Mouse (Mus musculus) B cell, adult 2 months (primary cell): ENCODE measurements around the gene Trpm4.
"Not testable (repeated sequence)": the region's sequence is repeated elsewhere in the genome, so short reads cannot be mapped to it uniquely, and the experiment has no call there.

Experiments used
- DNase-seq, 2 experiments: peaks; one replicate each; pipeline ENCODE4 v3.0.0; 2022

The Trpm4 gene

GRCm38 (mm10) chr7:45333431-45333982, at the start of gene Trpm4:
Gene Trpm4, minus strand, starts transcription at chr7:45333780.
- peak; percentile 92 to 93 for DNase-seq

DNA sequence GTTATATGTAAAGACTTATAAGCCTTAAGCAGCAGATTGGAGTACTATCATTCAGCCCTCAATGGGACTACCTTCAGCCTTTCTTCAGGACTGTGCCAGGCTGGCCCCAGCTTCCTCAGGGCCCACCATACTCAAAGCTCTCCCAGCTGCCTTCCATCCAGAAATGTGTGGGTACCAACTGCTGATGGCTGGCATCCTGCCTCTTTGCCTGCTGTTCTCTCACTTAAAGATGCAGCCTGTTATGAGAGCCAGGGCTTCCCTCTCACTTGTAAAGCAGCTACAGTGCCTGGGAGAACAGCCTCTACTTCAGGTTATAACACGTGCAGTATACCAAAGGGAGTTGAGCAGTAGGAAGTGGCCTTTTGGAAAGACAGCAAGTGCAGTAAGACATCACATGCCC, 42.5 kb upstream of the Trpm4 start:
- no peak for DNase-seq

- no peak for DNase-seq
These were observed 41.0 kb upstream of the Trpm4 start for GRCm38 (mm10) chr7:45374620-45375019.

GRCm38 (mm10) chr7:45372371-45372770, 38.8 kb upstream of the Trpm4 start:
- DNase-seq, result no peak

- DNase-seq, result peak; percentile 95 to 96
These were observed 37.1 kb upstream of the Trpm4 start, which contains the start of gene Lin7b for GRCm38 (mm10) chr7:45370475-45371311. Gene Lin7b, minus strand, starts transcription at chr7:45370583.

DNA sequence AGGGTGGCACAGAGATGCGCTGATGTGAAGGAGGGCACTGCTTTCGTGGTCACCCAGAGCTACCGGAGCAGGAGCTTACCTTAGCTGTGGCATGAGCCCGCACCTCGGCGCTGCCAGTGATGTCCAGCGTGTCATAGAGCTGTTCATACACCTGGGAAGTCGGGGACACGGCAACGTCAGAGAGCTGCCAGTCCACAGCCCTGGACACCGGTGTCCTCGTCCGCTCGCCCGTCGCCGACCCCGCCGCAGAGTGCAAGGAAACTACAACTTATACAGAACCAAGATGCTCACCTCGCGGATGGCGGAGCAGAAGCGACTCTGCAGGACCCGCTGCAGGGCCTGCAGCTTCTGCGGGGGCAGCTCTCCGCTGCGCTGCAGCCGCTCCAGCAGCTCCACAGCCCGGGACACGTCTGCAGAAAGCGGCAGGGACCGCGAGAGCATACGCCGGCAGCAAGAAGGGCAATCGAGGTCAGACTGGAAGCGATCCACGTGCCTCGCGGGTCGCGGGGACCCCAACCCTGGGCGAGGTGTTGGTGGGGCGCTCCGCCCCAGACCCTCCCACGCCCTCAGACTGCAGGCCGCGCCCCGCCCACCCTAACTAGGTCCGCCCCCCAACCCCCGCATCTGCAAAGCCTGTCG, 36.4 kb upstream of the Trpm4 start:
- DNase-seq, result no peak

GRCm38 (mm10) chr7:45369022-45369745, 35.6 kb upstream of the Trpm4 start:
- DNase-seq, result no peak

DNA sequence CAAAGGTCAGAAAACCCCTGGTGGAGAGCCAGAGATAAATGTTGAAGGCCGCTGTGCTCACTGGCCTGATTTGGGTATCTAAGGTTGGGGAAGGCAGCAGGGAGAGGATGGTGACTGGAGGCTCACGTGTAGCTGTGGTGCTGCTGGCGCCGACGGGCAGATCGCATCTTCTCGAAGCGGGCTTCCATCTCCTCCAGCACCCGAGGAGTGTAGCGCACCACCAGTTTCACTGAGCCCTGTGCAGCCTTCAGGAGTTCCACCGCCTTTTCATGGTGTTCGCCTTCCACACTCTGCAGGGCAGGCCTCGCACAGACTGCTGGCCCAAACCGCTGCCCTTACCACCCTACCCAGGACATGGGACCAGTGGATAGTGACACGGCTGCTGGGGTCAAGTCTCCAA, 34.6 kb upstream of the Trpm4 start:
- DNase-seq, result no peak

GRCm38 (mm10) chr7:45367020-45367880, 33.7 kb upstream of the Trpm4 start:
- DNase-seq, result peak; percentile 99

GRCm38 (mm10) chr7:45366652-45367019, 33.1 kb upstream of the Trpm4 start, which contains the start of gene Ppfia3:
Gene Ppfia3, minus strand, starts transcription at chr7:45367019.
- DNase-seq, result no peak

GRCm38 (mm10) chr7:45365742-45366651, 32.4 kb upstream of the Trpm4 start:
- no peak for DNase-seq

DNA sequence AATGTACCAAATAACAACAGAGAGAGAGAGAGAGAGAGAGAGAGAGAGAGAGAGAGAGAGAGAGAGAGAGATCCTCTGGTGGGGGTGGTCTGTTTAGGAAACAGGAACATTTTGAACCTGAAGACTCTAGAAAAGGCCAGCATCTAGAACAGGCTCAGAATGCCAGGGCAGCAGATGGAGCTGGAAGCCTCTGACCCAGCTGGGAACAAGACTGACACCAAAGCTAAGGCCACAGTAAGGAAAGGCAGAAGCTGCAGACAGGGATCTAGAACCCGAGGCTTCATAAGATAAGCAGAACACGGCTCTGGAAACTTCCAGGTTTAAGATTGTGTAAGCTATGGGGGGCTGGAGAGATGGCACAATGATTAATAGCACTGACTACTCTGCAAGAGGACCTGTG, 30.4 kb upstream of the Trpm4 start:
- no peak for DNase-seq

GRCm38 (mm10) chr7:45362801-45363200, 29.2 kb upstream of the Trpm4 start:
- peak; percentile 77 to 79 for DNase-seq

GRCm38 (mm10) chr7:45361243-45361804, 27.7 kb upstream of the Trpm4 start:
- DNase-seq, result peak; percentile 92

DNA sequence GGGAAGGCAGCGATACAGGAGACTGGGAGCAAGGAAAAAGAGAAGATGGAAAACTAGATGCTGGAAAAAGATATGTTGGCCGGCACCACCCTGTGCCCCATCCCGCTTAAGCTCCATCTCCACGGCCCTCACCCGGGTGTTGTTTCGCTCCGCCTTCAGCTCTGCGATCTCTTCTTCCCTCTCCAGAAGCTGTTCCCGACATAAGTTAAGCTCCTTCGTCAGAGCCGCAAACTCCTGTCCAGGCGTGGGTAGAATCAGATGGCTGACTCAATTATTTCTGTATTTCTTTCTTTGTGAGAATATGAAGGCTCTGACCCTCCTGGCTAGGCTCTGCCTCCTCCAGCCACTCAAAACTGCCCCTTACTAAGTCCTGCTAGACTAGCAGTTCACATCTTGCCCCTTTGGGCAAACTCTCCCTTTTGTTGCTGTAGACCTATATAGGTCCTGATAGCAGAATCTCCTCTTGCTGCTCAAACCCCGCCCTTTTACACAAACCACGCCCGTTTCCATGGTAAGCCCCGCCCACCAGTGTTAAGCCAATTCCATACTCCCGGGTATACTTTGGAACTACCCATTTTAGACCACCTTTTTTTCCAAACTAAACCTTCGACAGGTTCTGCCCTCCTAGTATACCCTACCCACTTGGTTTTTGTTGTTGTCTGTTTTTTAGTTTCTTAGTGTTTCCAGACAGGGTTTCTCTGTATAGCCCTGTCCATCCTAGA, 27.0 kb upstream of the Trpm4 start:
- peak; percentile 41 to 51 for DNase-seq

- not testable (repeated sequence) for DNase-seq
These were observed 25.5 kb upstream of the Trpm4 start for GRCm38 (mm10) chr7:45359081-45359480.

DNA sequence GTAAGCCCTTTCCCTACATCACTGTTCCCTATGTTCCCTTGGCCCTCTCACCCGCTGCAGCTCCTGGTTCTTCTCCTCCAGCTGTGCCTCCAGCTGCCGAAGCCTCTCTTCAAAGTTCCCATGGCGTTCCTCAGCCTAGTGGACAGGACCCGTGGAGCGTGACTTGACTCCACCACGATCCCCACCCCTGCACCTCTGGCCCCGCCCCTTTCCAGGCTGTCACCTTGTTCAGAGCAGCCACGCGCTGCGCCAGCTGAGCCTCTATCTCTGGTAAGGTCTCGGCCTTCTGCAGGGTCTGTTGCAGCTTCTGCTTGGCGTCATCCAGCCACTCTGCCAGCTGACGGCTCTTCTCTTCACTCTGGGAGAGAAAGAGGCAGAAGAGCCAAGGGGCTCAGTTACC, 22.5 kb upstream of the Trpm4 start:
- no peak for DNase-seq

DNA sequence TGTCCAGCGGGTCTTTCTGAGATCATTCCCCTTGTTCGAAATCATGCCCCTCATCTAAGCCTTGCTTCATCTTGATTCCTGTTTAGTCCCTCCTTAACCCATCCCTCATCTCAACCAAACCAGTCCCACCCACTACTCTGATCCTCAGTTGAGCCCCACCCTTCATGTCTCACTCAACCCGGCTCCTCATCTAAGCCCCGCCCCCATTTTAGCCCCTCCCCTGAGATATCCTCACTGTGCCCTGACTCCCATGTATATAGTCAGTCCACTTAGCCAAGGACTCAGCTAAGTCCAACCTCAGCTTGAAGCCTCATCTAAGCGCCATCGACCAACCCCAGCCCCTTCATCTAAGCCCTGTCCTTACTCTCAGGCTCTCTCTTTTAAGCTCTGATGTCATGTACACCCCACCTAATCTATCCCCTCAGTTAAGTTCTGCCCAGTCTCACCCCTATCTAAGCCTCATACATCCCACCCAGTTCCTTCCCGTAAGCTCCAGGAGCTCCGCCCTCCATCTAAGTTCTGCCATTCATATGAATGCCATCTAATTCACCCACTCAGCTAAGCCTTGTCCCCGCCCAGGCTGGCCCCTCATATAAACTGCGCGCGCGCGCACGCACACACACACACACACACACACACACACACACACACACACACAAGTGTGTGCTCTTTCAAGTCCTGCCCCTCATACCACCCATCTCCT, 21.9 kb upstream of the Trpm4 start:
- DNase-seq, result no peak

DNA sequence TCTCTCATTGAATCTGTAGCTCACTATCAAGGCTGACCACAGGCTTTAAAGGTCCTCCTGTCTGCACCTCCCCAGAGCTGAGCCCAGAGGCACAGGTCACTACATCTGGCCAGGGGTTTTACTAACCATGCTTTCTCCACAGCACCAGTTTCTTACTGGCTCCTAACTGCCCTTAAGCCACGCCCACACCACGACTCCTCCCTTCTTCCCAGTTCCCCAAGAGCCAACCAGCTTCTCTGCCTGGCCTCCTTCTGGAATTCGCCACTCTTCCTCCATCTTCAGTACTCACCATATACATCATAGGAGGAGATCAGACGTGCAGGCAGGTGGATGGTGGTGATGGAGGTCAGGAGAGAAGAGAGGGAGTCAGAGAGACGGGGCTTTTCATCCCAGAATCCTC, 19.5 kb upstream of the Trpm4 start:
- no peak for DNase-seq
